19 mouse cellular contexts compared by ENCODE assay signal in genomic region chr13:41232209-41232608, GRCm38 (mm10). TPM values are rescaled to one million over a fixed set of nuclear protein-coding genes. Genes with fewer than 3 reads are reported as not detected.
DNase-seq lines count a peak whose midpoint lies in the region; ATAC-seq and TF ChIP-seq lines count a peak whose summit lies in the region.
"Had no signal": no experiment of that assay in that cellular context is flagged by ENCODE, and none has a peak within 500 bp of the region (broad histone marks: within the 10 kb centered on the region; RNA-seq: fewer than 3 reads in every experiment).

No protein-coding gene starts in this region.

- no peak for ATAC-seq in cerebellum, adult (ENCODE audit: insufficient number of reproducible peaks, low FRiP score, low TSS enrichment)
- ATAC-seq in liver, postnatal 0 days, result peak; percentile 53

- H3K9me3 ChIP-seq in liver, postnatal 0 days (ENCODE audit: low read length), result no peaks in the 10 kb centered on the region
- H3K9me3 ChIP-seq: embryonic facial prominence, embryonic 10.5 days; heart, embryonic 10.5 days had no signal

- no peak for TF ChIP-seq CTCF in liver, postnatal 0 days (IDR thresholded peaks at IDR 0.05; ENCODE audit: low read depth)

- H3K27me3 ChIP-seq in liver, postnatal 0 days (ENCODE audit: insufficient read depth, low read length), result no peaks in the 10 kb centered on the region

- DNase-seq in cerebellum, postnatal 14 days, result peak; percentile 44 to 65
- peak; percentile 67 for DNase-seq in liver, postnatal 0 days
- DNase-seq in liver, result no peak
- DNase-seq in kidney, postnatal 10 days, result peak; percentile 82
- DNase-seq in layer of hippocampus, adult 8-10 months (ENCODE audit: low spot score in 2 of 2), result no peak
- no peak for DNase-seq in left cerebral cortex, adult 18-20 months (ENCODE audit: low spot score in 2 of 2)
- DNase-seq in frontal cortex, adult 2 months (ENCODE audit: extremely low spot score in 1 of 2, low spot score in 1 of 2), result no peak
- DNase-seq: adrenal gland, adult 8-10 months; cerebellum, adult 9-11 months; gastrocnemius, postnatal 10 days; heart, postnatal 4 days; lung, postnatal 36 days; right cerebral cortex, adult 18-20 months had no signal

- no peak overlapping the region for H3K9ac ChIP-seq in liver, postnatal 0 days (replicated peaks)
- H3K9ac ChIP-seq: liver, embryonic 14.5 days had no signal

- 0 out of 2 replicates have a peak, but pooled peaks have one; percentile 20 for TF ChIP-seq EP300 in liver, postnatal 0 days (IDR thresholded peaks at IDR 0.05; ENCODE audit: low read depth)

- H3K4me1 ChIP-seq in liver, postnatal 0 days (ENCODE audit: insufficient read depth), result no peaks in the 10 kb centered on the region; the same call in 1 of the 2 replicates
- H3K4me1 ChIP-seq: embryonic facial prominence, embryonic 10.5 days; heart, embryonic 10.5 days had no signal

- peak overlapping the region; percentile 41; the same call in 1 of the 2 replicates for H3K4me2 ChIP-seq in liver, postnatal 0 days (ENCODE audit: low read depth, low read length)
- H3K4me2 ChIP-seq: midbrain, embryonic 11.5 days had no signal

- no peaks in the 10 kb centered on the region for H3K36me3 ChIP-seq in liver, postnatal 0 days (replicated peaks; ENCODE audit: insufficient read depth, low read length)
- H3K36me3 ChIP-seq: embryonic facial prominence, embryonic 10.5 days; heart, embryonic 10.5 days had no signal

- WGBS in liver, postnatal 0 days (ENCODE audit: insufficient replicate concordance), result 75% methylated on average over 15 of the region's 15 CpGs

- H3K4me3 ChIP-seq in liver, postnatal 0 days (ENCODE audit: low read depth, low read length), result no peak overlapping the region
- H3K4me3 ChIP-seq: embryonic facial prominence, embryonic 10.5 days; heart, embryonic 10.5 days had no signal

- peak overlapping the region; percentile 71 for H3K27ac ChIP-seq in liver, postnatal 0 days (ENCODE audit: low read depth)
- H3K27ac ChIP-seq: embryonic facial prominence, embryonic 10.5 days; heart, embryonic 10.5 days; liver, embryonic 14.5 days had no signal

RNA-seq across cellular contexts. Expression of gene Elovl2, which starts 12.0 kb away (rescaled TPM):
- 304 and 314 TPM in 2 replicates for polyA plus RNA-seq in liver, postnatal 0 days (2015; fragmentation: Nextera tagmentation; extraction: Ambion mirVana)
- 10 to 100 TPM; 12.1 to 14.5 (median 13.8) TPM for total RNA-seq in layer of hippocampus, adult 8-10 months (2022)
- 10 to 100 TPM; 14.6 to 15.3 TPM for total RNA-seq in left cerebral cortex, adult 18-20 months (2021)
- 15.2 and 16.6 TPM in 2 replicates for polyA plus RNA-seq in frontal cortex, adult 2 months (2012; rRNA removed)

RNA-seq across cellular contexts. Expression of gene Smim13, which starts 17.4 kb away (rescaled TPM):
- 3.8 and 3.9 TPM in 2 replicates for polyA plus RNA-seq in liver, postnatal 0 days (2015; fragmentation: Nextera tagmentation; extraction: Ambion mirVana)
- total RNA-seq in layer of hippocampus, adult 8-10 months (2022), result 100 to 1,000 TPM; 120 to 157 (median 137) TPM
- total RNA-seq in left cerebral cortex, adult 18-20 months (2021), result 100 to 1,000 TPM; 176 to 180 TPM
- polyA plus RNA-seq in frontal cortex, adult 2 months (2012; rRNA removed), result 101 and 102 TPM in 2 replicates

RNA-seq across cellular contexts. Expression of gene Gm17364, which starts 41.6 kb away (rescaled TPM):
- polyA plus RNA-seq in liver, postnatal 0 days (2015; fragmentation: Nextera tagmentation; extraction: Ambion mirVana), result not detected in 2 replicates
- total RNA-seq in layer of hippocampus, adult 8-10 months (2022), result not detected
- not detected for total RNA-seq in left cerebral cortex, adult 18-20 months (2021)
- not detected in 2 replicates for polyA plus RNA-seq in frontal cortex, adult 2 months (2012; rRNA removed)
- total RNA-seq: adrenal gland, adult 8-10 months; gastrocnemius, postnatal 10 days; heart, postnatal 4 days; left cerebral cortex, postnatal 14 days had no signal
- polyA plus RNA-seq: embryonic facial prominence, embryonic 10.5 days; heart, embryonic 10.5 days; liver, embryonic 14.5 days; midbrain, embryonic 11.5 days had no signal

Comparison
In these comparisons a context has a peak if more than half of its experiments do, and no peak if none do; other contexts are left out.
1. DNase-seq: peak in cerebellum, postnatal 14 days (2 of 2), liver, postnatal 0 days (single experiment) and kidney, postnatal 10 days (single experiment); none in liver (single experiment), layer of hippocampus, adult 8-10 months (0 of 2), left cerebral cortex, adult 18-20 months (0 of 2) and frontal cortex, adult 2 months (0 of 2).